Mouse (Mus musculus) neural tube, embryonic 14.5 days (tissue): ENCODE data around the gene Pgpep1. TPM values are rescaled to one million over a fixed set of nuclear protein-coding genes. Genes with fewer than 3 reads are reported as not detected.

Experiments used
- ATAC-seq: fragments of 200-750 bp; cut with Nextera tagmentation; 2 replicates; pipeline ENCODE4 v1.8.0; 2017; ENCODE audit warnings: low read depth, mild to moderate bottlenecking, moderate TSS enrichment, moderate library complexity
- H3K27ac ChIP-seq: fragments of 300-500 bp; sonication (generic); 2 replicates; pipeline ENCODE4 v1.5.1; 2014; ENCODE audit warnings: low read depth, mild to moderate bottlenecking, control low read depth, low read length, moderate library complexity, mixed read lengths
- H3K27me3 ChIP-seq: fragments of 300-500 bp; sonication (generic); 2 replicates; pipeline ENCODE4 v1.6.1; 2014; ENCODE audit warnings: low read length; ENCODE audit not compliant: control insufficient read depth, insufficient read depth
- H3K36me3 ChIP-seq: fragments of 300-500 bp; sonication (generic); 2 replicates; pipeline ENCODE4 v1.6.1; 2014; ENCODE audit warnings: low read length, mixed read lengths; ENCODE audit not compliant: control insufficient read depth, insufficient read depth
- H3K4me1 ChIP-seq: fragments of 300-500 bp; sonication (generic); 2 replicates; pipeline ENCODE4 v1.6.1; 2014; ENCODE audit warnings: low read length; ENCODE audit not compliant: control insufficient read depth, insufficient read depth
- H3K4me2 ChIP-seq: fragments of 300-500 bp; sonication (generic); 2 replicates; pipeline ENCODE4 v1.6.1; 2014; ENCODE audit warnings: mild to moderate bottlenecking, low read depth, low read length, control low read depth
- H3K4me3 ChIP-seq: fragments of 300-500 bp; sonication (generic); 2 replicates; pipeline ENCODE4 v1.5.1; 2014; ENCODE audit warnings: low read depth, low read length, control low read depth, mixed read lengths
- H3K9ac ChIP-seq: fragments of 300-500 bp; sonication (generic); replicated peaks from 2 replicates; pipeline ENCODE4 v1.6.1; 2014; ENCODE audit warnings: low read depth, mild to moderate bottlenecking, control low read depth, low read length, mixed read lengths
- H3K9me3 ChIP-seq: fragments of 300-500 bp; sonication (generic); 2 replicates; pipeline ENCODE4 v1.6.1; 2016; ENCODE audit warnings: low read length; ENCODE audit not compliant: control insufficient read depth
- WGBS: fragments of 180-500 bp; shearing (Covaris S2); extraction: QIAGEN DNeasy Blood & Tissue Kit; methylation state at CpG from one replicate; pipeline ENCODE4 v1.1.7; 2014; 5-methylcytosine and 5-hydroxymethylcytosine counted together
- polyA plus RNA-seq: library from polyadenylated mRNA; unstranded; fragments of >200 nt; fragmentation: Nextera tagmentation; extraction: Ambion mirVana; gene quantifications from 2 replicates; pipeline ENCODE4 v1.2.1, GENCODE M21; 2014

Pgpep1 gene
- polyA plus RNA-seq, 1 experiment from 2014 or later: 85.2 TPM

DNA sequence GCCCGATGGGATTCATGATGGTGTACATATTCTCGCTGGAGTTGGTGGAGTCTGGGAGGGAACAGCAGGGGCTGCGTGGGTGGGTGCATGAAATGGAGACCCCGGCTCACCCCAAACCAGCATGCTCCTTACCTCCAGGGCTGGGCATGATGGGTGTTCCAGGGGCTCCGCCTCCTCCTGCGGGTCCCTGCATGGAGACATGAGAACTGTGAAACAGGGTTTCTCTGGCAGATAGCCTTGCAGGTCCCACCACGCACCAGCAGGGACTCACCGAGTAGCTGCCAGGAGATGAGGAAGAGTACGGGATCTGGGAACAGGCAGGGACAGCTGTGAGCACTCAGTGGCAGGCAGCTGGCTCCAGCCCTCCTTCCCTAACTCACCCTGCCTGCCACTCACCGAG is 61.5 kb downstream of the Pgpep1 start:
- WGBS: 16% methylated on average over 10 of the region's 10 CpGs
- Histone ChIP-seq H3K36me3 (no peaks in the 10 kb centered on the region; the same call in 1 of the 2 replicates), H3K27me3 (no peaks in the 10 kb centered on the region), H3K9me3 (no peaks in the 10 kb centered on the region), H3K4me1 (peaks cover 52% of the 10 kb centered on the region), H3K4me3 (peak overlapping the region; percentile 31), H3K4me2 (peak overlapping the region; percentile 68), H3K27ac (no peak overlapping the region), H3K9ac (no peak overlapping the region; the same call in 1 of the 2 replicates)
- ATAC-seq: no peak

DNA sequence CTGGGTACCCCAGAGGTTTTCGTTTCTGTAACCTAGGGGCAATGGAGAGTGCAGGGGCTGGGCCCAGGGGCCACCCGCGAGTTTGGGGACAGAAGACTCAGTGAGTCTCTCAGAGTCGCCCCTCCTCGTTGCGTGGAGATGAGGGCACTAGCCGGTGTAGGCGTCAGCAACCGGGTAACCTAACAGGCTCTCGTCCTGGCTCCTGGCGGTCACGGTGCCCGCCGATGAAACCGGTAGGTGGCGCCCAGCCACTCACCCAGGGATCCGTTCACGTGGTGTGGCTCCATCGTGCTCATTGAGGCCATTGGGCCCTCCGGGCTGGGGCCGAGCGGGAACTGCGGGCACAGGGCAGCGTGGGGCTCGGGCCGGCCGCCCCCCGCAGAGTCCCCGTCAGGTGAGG is 61.9 kb downstream of the Pgpep1 start:
- no peaks in the 10 kb centered on the region for H3K9me3 ChIP-seq
- H3K36me3 ChIP-seq: no peaks in the 10 kb centered on the region; the same call in 1 of the 2 replicates
- under 1% methylated on average over 28 of the region's 29 CpGs for WGBS
- peaks cover 54% of the 10 kb centered on the region for H3K4me1 ChIP-seq
- ATAC-seq: peak; percentile 10; the same call in 1 of the 2 replicates
- H3K27ac ChIP-seq: no peak overlapping the region
- H3K4me2 ChIP-seq: peak overlapping the region; percentile 68
- H3K4me3 ChIP-seq: peak overlapping the region; percentile 31
- H3K27me3 ChIP-seq: no peaks in the 10 kb centered on the region
- peak overlapping the region; percentile 58 for H3K9ac ChIP-seq

DNA sequence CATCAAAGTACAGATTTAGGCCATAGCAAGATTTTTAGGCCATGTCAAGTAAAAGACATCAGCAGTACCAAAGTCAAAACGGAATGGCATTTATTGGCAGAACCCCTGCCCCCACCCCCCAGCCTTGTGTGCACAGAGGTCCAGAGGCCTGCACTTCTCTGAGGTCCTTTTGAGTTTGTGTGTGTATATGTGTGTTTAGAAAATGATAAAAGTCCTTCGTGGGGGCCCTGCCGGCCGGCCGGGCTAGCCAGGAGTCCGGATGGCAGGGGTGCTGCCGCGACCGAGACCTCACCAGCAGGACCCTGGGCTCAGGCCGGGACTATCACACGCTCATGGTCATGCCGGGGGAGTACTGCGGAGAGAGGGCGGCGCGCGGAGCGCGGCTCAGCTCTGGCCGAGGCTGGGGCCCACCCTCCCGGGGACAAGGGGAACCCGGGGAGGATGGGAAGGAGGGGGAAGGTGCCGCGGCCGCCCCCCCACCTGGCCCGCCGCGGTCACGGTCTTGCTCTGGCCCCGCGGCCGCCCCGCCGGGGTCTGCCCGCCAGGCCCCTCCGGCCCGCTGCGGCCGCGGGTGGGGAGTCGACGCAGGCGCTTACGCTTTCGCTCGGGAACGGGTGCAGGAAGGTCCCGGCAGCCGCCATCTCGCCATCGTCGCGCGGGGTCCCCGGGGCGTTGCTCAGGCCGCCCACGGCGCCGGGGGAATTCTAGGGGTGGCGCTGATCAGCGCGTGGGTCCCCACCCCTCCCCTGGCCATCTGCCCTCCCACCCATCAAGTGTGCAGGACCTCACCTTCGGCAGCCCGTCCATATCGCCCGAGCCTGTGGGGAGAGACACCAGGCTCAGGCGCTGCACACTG is 62.5 kb downstream of the Pgpep1 start:
- 4% methylated on average over 44 of the region's 68 CpGs for WGBS
- Histone ChIP-seq H3K4me3 (peak overlapping the region; percentile 31), H3K4me1 (peaks cover 54% of the 10 kb centered on the region), H3K27me3 (no peaks in the 10 kb centered on the region), H3K9me3 (no peaks in the 10 kb centered on the region), H3K36me3 (no peaks in the 10 kb centered on the region; the same call in 1 of the 2 replicates), H3K4me2 (peak overlapping the region; percentile 68), H3K27ac (no peak overlapping the region), H3K9ac (peak overlapping the region; percentile 58)
- no peak for ATAC-seq

DNA sequence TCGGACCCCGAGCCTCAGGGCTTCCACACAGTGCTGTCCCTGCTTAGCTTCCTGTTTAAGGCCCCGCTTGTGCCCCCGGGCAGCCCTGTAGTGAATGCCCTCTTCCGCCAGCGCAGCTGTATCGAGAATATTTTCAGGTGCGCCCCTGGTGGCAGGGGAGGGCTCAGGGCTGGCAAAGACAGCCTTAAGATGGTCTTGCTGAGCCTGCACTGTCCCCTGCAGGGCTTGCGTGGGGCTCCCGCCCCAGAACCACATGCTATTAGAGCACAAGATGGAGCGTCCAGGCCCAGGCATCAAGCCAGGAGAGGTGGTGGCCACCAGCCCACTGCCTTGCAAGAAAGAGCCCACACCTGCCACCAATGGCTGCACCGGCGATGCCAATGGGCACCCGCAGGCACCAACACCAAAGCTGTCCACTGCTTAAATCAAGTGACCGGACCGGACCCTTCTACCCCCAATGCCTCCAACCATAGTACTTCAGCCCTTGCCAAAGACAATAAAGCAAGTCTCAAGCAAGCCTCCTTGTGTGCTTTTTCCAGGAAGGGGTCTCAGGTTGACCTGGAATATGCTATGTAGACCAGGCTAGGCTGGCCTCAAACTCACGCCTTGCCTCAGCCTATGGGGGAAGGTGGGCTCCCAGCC is 63.3 kb downstream of the Pgpep1 start:
- Histone ChIP-seq H3K4me2 (peak overlapping the region; percentile 68), H3K9ac (no peak overlapping the region), H3K4me3 (no peak overlapping the region), H3K36me3 (no peaks in the 10 kb centered on the region; the same call in 1 of the 2 replicates), H3K27ac (no peak overlapping the region), H3K27me3 (no peaks in the 10 kb centered on the region), H3K9me3 (no peaks in the 10 kb centered on the region), H3K4me1 (peaks cover 54% of the 10 kb centered on the region)
- 83% methylated on average over 17 of the region's 17 CpGs for WGBS
- ATAC-seq: no peak

Other genes starting within 250 kb of the Pgpep1 start
- 48.2 and 55.9 TPM in 2 replicates for gene Crtc1, start 220.8 kb downstream of the Pgpep1 start, polyA plus RNA-seq
- gene Klhl26, start 183.4 kb downstream of the Pgpep1 start, polyA plus RNA-seq: 29.4 and 30.1 TPM in 2 replicates
- gene Tmem59l, start 173.0 kb downstream of the Pgpep1 start, polyA plus RNA-seq: 144 and 200 TPM in 2 replicates
- gene Crlf1, start 167.2 kb downstream of the Pgpep1 start, polyA plus RNA-seq: 5.3 and 10.0 TPM in 2 replicates
- gene Rex1bd, start 153.6 kb downstream of the Pgpep1 start, polyA plus RNA-seq: 152 and 172 TPM in 2 replicates
- gene Uba52, start 149.6 kb downstream of the Pgpep1 start, polyA plus RNA-seq: 734 and 750 TPM in 2 replicates
- 303 and 336 TPM in 2 replicates for gene Fkbp8, start 132.7 kb downstream of the Pgpep1 start, polyA plus RNA-seq
- gene Kxd1, start 132.4 kb downstream of the Pgpep1 start, polyA plus RNA-seq: 50.2 and 51.9 TPM in 2 replicates
- 16.7 and 17.8 TPM in 2 replicates for gene Ell, start 120.9 kb downstream of the Pgpep1 start, polyA plus RNA-seq
- gene Isyna1, start 66.0 kb downstream of the Pgpep1 start, polyA plus RNA-seq: 65.5 and 73.3 TPM in 2 replicates
- 163 and 240 TPM in 2 replicates for gene Ssbp4, start 51.5 kb downstream of the Pgpep1 start, polyA plus RNA-seq
- gene Lrrc25, start 44.2 kb downstream of the Pgpep1 start, polyA plus RNA-seq: 0.20 and 1.8 TPM in 2 replicates
- gene Gdf15, start 27.9 kb downstream of the Pgpep1 start, polyA plus RNA-seq: 0.54 TPM in 1 of 2 replicates, not detected in the other
- gene Lsm4, start 12.9 kb upstream of the Pgpep1 start, polyA plus RNA-seq: 193 and 194 TPM in 2 replicates
- gene Jund, start 38.6 kb upstream of the Pgpep1 start, polyA plus RNA-seq: 115 and 119 TPM in 2 replicates
- gene Iqcn, start 43.1 kb upstream of the Pgpep1 start, polyA plus RNA-seq: 0.13 TPM in 1 of 2 replicates, not detected in the other
- gene Gm3336, start 58.2 kb upstream of the Pgpep1 start, polyA plus RNA-seq: not detected in 2 replicates
- gene Pde4c, start 63.3 kb upstream of the Pgpep1 start, polyA plus RNA-seq: 0.10 and 0.27 TPM in 2 replicates
- 570 and 690 TPM in 2 replicates for gene Rab3a, start 94.3 kb upstream of the Pgpep1 start, polyA plus RNA-seq
- gene Mpv17l2, start 100.6 kb upstream of the Pgpep1 start, polyA plus RNA-seq: 36.5 and 41.2 TPM in 2 replicates
- 72.2 and 75.6 TPM in 2 replicates for gene Pik3r2, start 116.3 kb upstream of the Pgpep1 start, polyA plus RNA-seq
- gene Mast3, start 144.7 kb upstream of the Pgpep1 start, polyA plus RNA-seq: 20.2 and 23.4 TPM in 2 replicates
- not detected in 2 replicates for gene Il12rb1, start 148.1 kb upstream of the Pgpep1 start, polyA plus RNA-seq
- gene Arrdc2, start 179.3 kb upstream of the Pgpep1 start, polyA plus RNA-seq: 8.9 and 9.3 TPM in 2 replicates
- 12.6 and 13.0 TPM in 2 replicates for gene Kcnn1, start 202.9 kb upstream of the Pgpep1 start, polyA plus RNA-seq
- 155 and 159 TPM in 2 replicates for gene Ccdc124, start 213.5 kb upstream of the Pgpep1 start, polyA plus RNA-seq
- gene Slc5a5, start 232.4 kb upstream of the Pgpep1 start, polyA plus RNA-seq: 1.7 and 2.6 TPM in 2 replicates
- gene Rpl18a, start 237.0 kb upstream of the Pgpep1 start, polyA plus RNA-seq: 2,427 and 2,505 TPM in 2 replicates
- gene Map1s, start 245.5 kb upstream of the Pgpep1 start, polyA plus RNA-seq: 50.1 and 54.8 TPM in 2 replicates